Mouse (Mus musculus): ENCODE data around the gene Ptprt. TPM values are rescaled to one million over a fixed set of nuclear protein-coding genes. Genes with fewer than 3 reads are reported as not detected.

The Ptprt gene
- polyA plus RNA-seq, 1 experiment: 0.01 TPM

DNA sequence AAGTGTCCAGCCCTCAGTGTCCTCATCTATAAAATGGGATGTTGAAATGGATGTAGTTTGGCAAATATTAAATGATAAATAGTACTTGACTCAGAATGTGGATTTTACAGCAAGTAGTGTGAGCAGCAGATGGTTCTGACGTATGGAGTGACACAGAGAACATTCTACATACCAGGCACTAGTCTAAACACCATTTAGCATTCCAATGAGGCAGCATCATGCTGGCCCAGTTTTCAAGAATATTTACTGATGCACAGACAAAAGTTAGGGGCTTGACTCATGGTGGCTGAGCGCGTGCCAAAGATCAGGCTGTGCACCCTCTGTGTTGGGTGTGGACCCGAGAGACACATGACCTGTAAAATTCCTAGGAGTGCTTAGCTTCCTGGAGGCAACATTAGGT lies 378.3 kb downstream of the Ptprt start:
- Histone ChIP-seq H3K27me3 (replicated peaks) (no peaks in the 10 kb centered on the region), H3K4me1 (no peaks in the 10 kb centered on the region), H3K9me3 (peaks cover 58% of the 10 kb centered on the region), H3K36me3 (replicated peaks; ENCODE audit: low read length) (no peaks in the 10 kb centered on the region), H3K4me3 (replicated peaks) (no peak overlapping the region)
- TF ChIP-seq GATA1 (IDR thresholded peaks at IDR 0.05; ENCODE audit: borderline replicate concordance, low read length): no peak
- TF ChIP-seq FLI1 (IDR thresholded peaks at IDR 0.05; ENCODE audit: low read length): no peak

DNA sequence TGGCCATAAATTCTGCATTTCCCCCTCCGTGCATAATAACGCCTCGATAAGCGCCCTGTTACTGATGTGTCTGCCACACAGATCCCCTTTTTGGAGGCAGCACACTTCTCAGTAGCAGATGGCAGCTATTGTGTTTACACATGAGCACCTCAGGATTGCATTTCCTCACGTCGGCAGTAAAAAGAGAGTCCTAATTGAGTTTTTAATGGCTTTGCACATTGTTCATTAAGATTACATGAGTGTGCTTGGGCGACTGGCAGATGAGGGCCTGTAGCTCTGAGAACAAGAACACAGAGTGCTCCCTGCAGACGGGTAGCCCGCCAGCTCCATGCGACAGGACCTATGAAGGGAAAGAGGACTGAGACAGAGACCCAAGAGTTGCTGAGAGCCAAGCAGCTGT lies 378.8 kb downstream of the Ptprt start:
- Histone ChIP-seq H3K4me1 (no peaks in the 10 kb centered on the region), H3K27me3 (replicated peaks) (no peaks in the 10 kb centered on the region), H3K9me3 (peaks cover 59% of the 10 kb centered on the region), H3K4me3 (replicated peaks) (no peak overlapping the region), H3K36me3 (replicated peaks; ENCODE audit: low read length) (no peaks in the 10 kb centered on the region)
- TF ChIP-seq GATA1 (IDR thresholded peaks at IDR 0.05; ENCODE audit: borderline replicate concordance, low read length): no peak
- TF ChIP-seq FLI1 (IDR thresholded peaks at IDR 0.05; ENCODE audit: low read length): no peak

GRCm38 (mm10) chr2:162273826-162274225 lies 387.1 kb downstream of the Ptprt start:
- Histone ChIP-seq H3K9me3 (peaks cover 46% of the 10 kb centered on the region), H3K4me1 (no peaks in the 10 kb centered on the region), H3K27me3 (replicated peaks) (no peaks in the 10 kb centered on the region), H3K36me3 (replicated peaks; ENCODE audit: low read length) (no peaks in the 10 kb centered on the region), H3K4me3 (replicated peaks) (no peak overlapping the region)
- no peak for TF ChIP-seq FLI1 (IDR thresholded peaks at IDR 0.05; ENCODE audit: low read length)
- TF ChIP-seq GATA1 (IDR thresholded peaks at IDR 0.05; ENCODE audit: borderline replicate concordance, low read length): no peak

DNA sequence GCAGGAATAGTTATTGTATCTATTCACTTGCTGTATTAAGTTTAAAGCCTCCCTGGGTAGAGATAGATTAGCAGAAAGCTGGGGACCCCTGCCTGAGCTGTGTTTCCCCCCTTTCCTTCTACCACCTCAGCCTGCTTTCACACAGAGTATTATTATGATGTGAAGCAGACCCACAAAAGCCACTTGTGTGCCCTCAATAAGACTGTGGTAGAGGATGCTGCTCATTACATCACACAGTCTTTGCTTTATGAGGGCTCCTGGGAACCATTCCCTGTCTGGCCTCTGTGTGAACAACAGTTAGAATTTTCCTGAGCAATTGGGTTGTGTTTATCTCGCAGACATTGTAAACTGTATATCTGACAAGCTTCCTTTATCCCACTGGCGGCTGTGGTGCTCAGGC lies 409.7 kb downstream of the Ptprt start:
- Histone ChIP-seq H3K4me3 (replicated peaks) (no peak overlapping the region), H3K4me1 (no peaks in the 10 kb centered on the region), H3K36me3 (replicated peaks; ENCODE audit: low read length) (no peaks in the 10 kb centered on the region), H3K27me3 (replicated peaks) (no peaks in the 10 kb centered on the region), H3K9me3 (peaks cover 32% of the 10 kb centered on the region)
- no peak for TF ChIP-seq FLI1 (IDR thresholded peaks at IDR 0.05; ENCODE audit: low read length)
- TF ChIP-seq GATA1 (IDR thresholded peaks at IDR 0.05; ENCODE audit: borderline replicate concordance, low read length): no peak

DNA sequence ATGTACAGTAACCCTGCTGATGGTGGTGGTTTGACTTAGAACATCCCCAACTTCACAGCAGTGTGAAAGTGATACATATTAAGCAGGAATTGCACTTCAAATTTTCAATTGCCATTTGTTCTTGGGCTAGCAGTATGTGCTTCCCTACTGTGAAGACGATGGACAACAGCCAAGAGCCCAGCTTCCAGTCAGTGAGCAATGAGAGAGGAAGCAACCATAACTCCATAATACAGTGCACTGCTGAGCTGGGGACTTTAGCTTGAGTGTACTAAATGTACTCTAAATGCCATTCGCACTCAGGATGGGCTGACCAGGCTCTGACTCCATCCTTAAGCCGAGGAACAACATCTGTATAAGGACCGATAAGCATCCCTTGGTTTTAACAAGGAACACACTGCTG lies 412.7 kb downstream of the Ptprt start:
- H3K9me3 ChIP-seq: peaks cover 31% of the 10 kb centered on the region
- H3K27me3 ChIP-seq (replicated peaks): no peaks in the 10 kb centered on the region
- no peak overlapping the region for H3K4me3 ChIP-seq (replicated peaks)
- TF ChIP-seq FLI1 (IDR thresholded peaks at IDR 0.05; ENCODE audit: low read length) (no peak), GATA1 (IDR thresholded peaks at IDR 0.05; ENCODE audit: borderline replicate concordance, low read length) (no peak)
- no peaks in the 10 kb centered on the region for H3K36me3 ChIP-seq (replicated peaks; ENCODE audit: low read length)
- H3K4me1 ChIP-seq: no peaks in the 10 kb centered on the region

DNA sequence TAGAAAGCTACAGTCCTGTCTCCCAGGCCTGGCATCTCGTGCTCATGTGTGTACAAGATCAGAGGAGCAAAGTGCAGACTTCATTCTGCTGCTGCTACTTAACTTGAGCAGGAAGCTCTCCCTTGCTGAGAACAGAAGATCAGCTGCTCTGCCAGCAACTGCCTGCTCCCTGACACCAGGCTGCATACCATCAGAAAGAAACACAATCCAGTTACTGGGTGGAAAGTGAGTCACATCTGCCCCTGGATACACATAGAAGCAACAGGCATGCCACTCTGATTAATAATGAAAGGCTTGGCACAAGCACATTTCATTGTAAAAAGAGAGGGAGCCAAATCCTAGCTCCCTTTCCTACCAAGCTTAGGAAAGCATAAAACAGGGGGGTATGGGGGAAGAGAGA lies 438.5 kb downstream of the Ptprt start:
- no peaks in the 10 kb centered on the region for H3K36me3 ChIP-seq (replicated peaks; ENCODE audit: low read length)
- H3K4me3 ChIP-seq (replicated peaks): no peak overlapping the region
- peaks cover 36% of the 10 kb centered on the region for H3K9me3 ChIP-seq
- H3K27me3 ChIP-seq (replicated peaks): no peaks in the 10 kb centered on the region
- no peak for TF ChIP-seq FLI1 (IDR thresholded peaks at IDR 0.05; ENCODE audit: low read length)
- TF ChIP-seq GATA1 (IDR thresholded peaks at IDR 0.05; ENCODE audit: borderline replicate concordance, low read length): no peak
- no peaks in the 10 kb centered on the region for H3K4me1 ChIP-seq

DNA sequence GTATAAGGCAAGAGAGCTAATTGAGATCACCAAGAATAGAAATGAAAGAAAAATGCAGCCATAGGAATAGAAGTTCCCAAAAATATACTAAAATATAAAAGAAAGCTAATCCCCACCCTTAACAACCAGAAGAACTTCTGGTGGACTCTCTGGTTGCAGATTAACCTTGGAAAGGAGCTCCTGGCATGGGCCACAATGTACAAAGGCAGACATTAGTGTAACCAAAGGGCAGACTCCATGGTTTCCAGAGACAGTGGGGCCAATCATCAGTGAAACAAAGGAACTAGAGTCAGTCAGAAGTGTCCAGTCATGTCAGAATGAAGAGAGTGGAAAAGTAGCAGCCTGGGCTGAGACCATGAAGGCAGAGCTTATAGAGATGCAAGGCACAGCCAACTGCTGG lies 440.4 kb downstream of the Ptprt start:
- Histone ChIP-seq H3K4me1 (no peaks in the 10 kb centered on the region), H3K27me3 (replicated peaks) (no peaks in the 10 kb centered on the region), H3K4me3 (replicated peaks) (no peak overlapping the region), H3K36me3 (replicated peaks; ENCODE audit: low read length) (no peaks in the 10 kb centered on the region), H3K9me3 (peaks cover 49% of the 10 kb centered on the region)
- TF ChIP-seq FLI1 (IDR thresholded peaks at IDR 0.05; ENCODE audit: low read length): no peak
- no peak for TF ChIP-seq GATA1 (IDR thresholded peaks at IDR 0.05; ENCODE audit: borderline replicate concordance, low read length)

DNA sequence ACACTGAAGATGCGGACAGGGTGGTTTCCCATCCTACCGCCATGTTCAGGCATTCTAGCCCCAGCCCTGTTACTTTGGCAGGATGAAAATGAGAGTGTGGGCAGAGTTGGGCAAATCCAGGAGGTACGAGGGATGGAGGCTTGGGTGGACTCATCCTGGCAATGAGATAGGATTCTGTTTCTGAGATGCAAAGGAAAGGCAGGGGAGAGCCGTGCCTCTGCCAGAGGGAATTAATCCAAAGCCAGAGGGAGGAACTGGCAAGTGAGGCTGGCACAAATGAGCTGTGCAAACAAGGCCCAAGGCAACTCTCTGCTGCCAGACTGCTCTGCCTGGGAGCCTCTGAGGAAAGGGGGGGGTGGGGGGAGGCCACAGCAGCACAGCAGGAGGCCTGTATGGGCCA lies 441.4 kb downstream of the Ptprt start:
- H3K27me3 ChIP-seq (replicated peaks): no peaks in the 10 kb centered on the region
- peaks cover 49% of the 10 kb centered on the region for H3K9me3 ChIP-seq

GRCm38 (mm10) chr2:162217896-162218295 lies 443.1 kb downstream of the Ptprt start:
- TF ChIP-seq FLI1 (IDR thresholded peaks at IDR 0.05; ENCODE audit: low read length) (no peak), GATA1 (IDR thresholded peaks at IDR 0.05; ENCODE audit: borderline replicate concordance, low read length) (no peak)
- Histone ChIP-seq H3K36me3 (replicated peaks; ENCODE audit: low read length) (no peaks in the 10 kb centered on the region), H3K9me3 (peaks cover 52% of the 10 kb centered on the region), H3K4me1 (no peaks in the 10 kb centered on the region), H3K4me3 (replicated peaks) (no peak overlapping the region), H3K27me3 (replicated peaks) (no peaks in the 10 kb centered on the region)

More for the DNA sequence above, 441.4 kb downstream of the Ptprt start:
- Histone ChIP-seq H3K4me3 (replicated peaks) (no peak overlapping the region), H3K4me1 (no peaks in the 10 kb centered on the region), H3K36me3 (replicated peaks; ENCODE audit: low read length) (no peaks in the 10 kb centered on the region)
- TF ChIP-seq FLI1 (IDR thresholded peaks at IDR 0.05; ENCODE audit: low read length) (no peak), GATA1 (IDR thresholded peaks at IDR 0.05; ENCODE audit: borderline replicate concordance, low read length) (no peak)

- no peaks in the 10 kb centered on the region for H3K4me1 ChIP-seq
- H3K27me3 ChIP-seq (replicated peaks): no peaks in the 10 kb centered on the region
- H3K4me3 ChIP-seq (replicated peaks): no peak overlapping the region
- H3K9me3 ChIP-seq: peaks cover 53% of the 10 kb centered on the region
- H3K36me3 ChIP-seq (replicated peaks; ENCODE audit: low read length): no peaks in the 10 kb centered on the region
- TF ChIP-seq GATA1 (IDR thresholded peaks at IDR 0.05; ENCODE audit: borderline replicate concordance, low read length) (no peak), FLI1 (IDR thresholded peaks at IDR 0.05; ENCODE audit: low read length) (no peak)
Observed at GRCm38 (mm10) chr2:162212397-162212796, 448.6 kb downstream of the Ptprt start.

DNA sequence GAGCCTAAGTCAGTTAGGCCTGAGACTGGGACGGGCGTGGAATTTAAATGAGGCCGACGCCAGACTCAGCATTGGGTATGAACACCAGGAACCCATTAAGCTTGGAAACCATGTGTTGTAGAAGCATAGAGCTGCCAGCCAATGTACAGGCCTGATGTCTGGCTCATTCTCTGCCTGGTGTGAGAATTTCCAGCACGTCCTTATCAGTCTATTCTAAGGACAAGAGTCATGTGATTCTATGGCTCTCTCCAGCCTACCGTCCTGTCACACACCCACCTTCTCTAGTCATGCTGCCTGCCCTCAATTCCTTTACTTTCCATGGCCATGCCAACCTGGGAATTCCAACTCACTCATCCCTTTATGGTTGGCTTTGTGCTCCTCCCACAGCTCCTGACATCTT lies 450.4 kb downstream of the Ptprt start:
- no peaks in the 10 kb centered on the region for H3K36me3 ChIP-seq (replicated peaks; ENCODE audit: low read length)
- no peak for TF ChIP-seq FLI1 (IDR thresholded peaks at IDR 0.05; ENCODE audit: low read length)
- no peak for TF ChIP-seq GATA1 (IDR thresholded peaks at IDR 0.05; ENCODE audit: borderline replicate concordance, low read length)
- no peaks in the 10 kb centered on the region for H3K27me3 ChIP-seq (replicated peaks)
- no peaks in the 10 kb centered on the region for H3K4me1 ChIP-seq
- peaks cover 41% of the 10 kb centered on the region for H3K9me3 ChIP-seq
- no peak overlapping the region for H3K4me3 ChIP-seq (replicated peaks)

Measured in megakaryocyte, embryonic 14.5 days (primary cell).